Mouse (Mus musculus): ENCODE measurements around the gene Fbxw14. TPM values are rescaled to one million over a fixed set of nuclear protein-coding genes. Genes with fewer than 3 reads are reported as not detected.
"Not testable (repeated sequence)": the region's sequence is repeated elsewhere in the genome, so short reads cannot be mapped to it uniquely, and the experiment has no call there.

The Fbxw14 gene
- not detected in 2 replicates for polyA plus RNA-seq (2015; fragmentation: Nextera tagmentation; extraction: Ambion mirVana)

DNA sequence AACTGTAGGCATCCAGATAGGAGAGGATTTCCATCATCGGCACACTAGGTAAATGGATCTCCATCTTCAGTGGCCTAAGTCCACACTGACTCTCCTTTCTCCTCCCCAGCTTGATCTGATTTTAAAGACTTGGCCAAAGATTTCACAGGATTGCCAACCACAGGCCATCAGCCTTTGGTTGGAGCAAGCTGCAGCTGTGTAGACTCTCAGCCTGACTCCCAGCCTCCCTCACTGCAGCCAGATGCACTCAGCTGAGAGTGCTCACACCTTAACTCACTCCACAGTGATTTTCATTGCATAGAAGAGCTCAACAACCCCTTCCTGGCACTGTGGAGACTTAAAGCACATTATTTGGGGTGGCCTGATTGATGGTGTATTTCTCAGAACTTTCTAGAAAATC lies at the start of gene Fbxw14:
TSS of gene Fbxw14 (minus strand) at position 101 of the 400 bp plus-strand sequence.
- ATAC-seq (ENCODE audit: low FRiP score); H3K36me3 ChIP-seq; H3K9me3 ChIP-seq; H3K9ac ChIP-seq; H3K27me3 ChIP-seq; H3K27ac ChIP-seq; H3K4me1 ChIP-seq (replicated peaks); H3K4me2 ChIP-seq; H3K4me3 ChIP-seq: not testable (repeated sequence)
- WGBS, result 100% methylated on average over 1 of the region's 1 CpGs

DNA sequence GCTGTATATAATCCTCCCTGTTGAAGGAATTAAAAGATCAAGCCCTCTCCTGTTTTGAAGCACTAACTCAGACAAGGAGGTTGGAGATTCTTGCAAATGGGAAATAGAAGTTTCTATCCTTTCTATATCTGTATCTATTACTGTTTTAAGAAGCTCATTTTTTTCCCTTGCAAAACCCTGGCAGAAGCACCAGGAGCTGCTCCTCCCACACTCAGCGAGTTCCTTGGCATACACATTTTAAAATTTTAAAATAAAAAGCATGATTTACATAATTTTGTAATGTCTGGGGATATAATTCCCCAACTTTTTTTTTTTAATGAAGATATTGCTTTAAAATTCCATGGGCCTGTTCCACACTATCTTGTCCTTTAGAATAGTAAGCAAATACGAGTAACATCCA lies 24.4 kb downstream of the Fbxw14 start:
- WGBS, result 80% methylated on average over 2 of the region's 2 CpGs

DNA sequence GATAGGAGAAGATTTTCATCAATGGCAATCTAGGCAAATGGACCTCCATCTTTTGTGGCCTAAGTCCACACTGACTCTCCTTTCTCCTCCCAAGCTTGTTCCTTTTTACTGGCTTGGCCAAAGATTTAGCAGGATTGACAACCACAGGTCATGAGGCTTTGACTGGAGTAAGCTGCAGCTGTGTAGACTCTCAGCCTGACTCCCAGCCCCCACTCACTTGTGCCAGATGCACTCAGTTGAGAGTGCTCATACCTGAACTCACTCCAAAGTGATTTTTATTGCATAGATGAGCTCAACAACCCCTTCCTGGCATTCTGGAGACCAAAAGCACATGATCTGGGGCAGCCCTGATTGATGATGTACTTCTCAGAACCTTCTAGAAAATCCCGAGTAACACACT lies 52.8 kb downstream of the Fbxw14 start, which contains the start of gene Fbxw20:
TSS of gene Fbxw20 (minus strand) at position 101 of the 400 bp plus-strand sequence.
- 89% methylated on average over 1 of the region's 1 CpGs for WGBS
- no peak within 1 kb of the TSS for H3K9ac ChIP-seq
- no peaks in the 10 kb centered on the region for H3K36me3 ChIP-seq
- no peak for ATAC-seq (ENCODE audit: low FRiP score)
- H3K27ac ChIP-seq, result no peak within 1 kb of the TSS
- no peaks in the 10 kb centered on the region for H3K27me3 ChIP-seq
- no peaks in the 10 kb centered on the region for H3K9me3 ChIP-seq
- no peaks in the 10 kb centered on the region for H3K4me1 ChIP-seq (replicated peaks)
- no peak within 1 kb of the TSS for H3K4me2 ChIP-seq
- no peak within 1 kb of the TSS for H3K4me3 ChIP-seq

More for the DNA sequence above, 24.4 kb downstream of the Fbxw14 start:
- H3K27me3 ChIP-seq, result no peaks in the 10 kb centered on the region
- H3K9me3 ChIP-seq, result 0 out of 2 replicates have a peak, but pooled peaks cover 7% of the 10 kb centered on the region
- no peak overlapping the region for H3K4me3 ChIP-seq
- H3K36me3 ChIP-seq, result no peaks in the 10 kb centered on the region
- no peak overlapping the region for H3K27ac ChIP-seq
- ATAC-seq (ENCODE audit: low FRiP score), result no peak
- no peaks in the 10 kb centered on the region for H3K4me1 ChIP-seq (replicated peaks)
- no peak overlapping the region for H3K9ac ChIP-seq
- H3K4me2 ChIP-seq, result no peak overlapping the region

Other genes with a start within 250 kb of the Fbxw14 start
- 64.6 and 66.2 TPM in 2 replicates for gene Shisa5, start 249.1 kb downstream of the Fbxw14 start, polyA plus RNA-seq (2015; fragmentation: Nextera tagmentation; extraction: Ambion mirVana)
- 12.9 and 15.2 TPM in 2 replicates for gene Trex1, start 227.9 kb downstream of the Fbxw14 start, polyA plus RNA-seq (2015; fragmentation: Nextera tagmentation; extraction: Ambion mirVana)
- gene Atrip, start 213.6 kb downstream of the Fbxw14 start, polyA plus RNA-seq (2015; fragmentation: Nextera tagmentation; extraction: Ambion mirVana), result 27.8 and 32.4 TPM in 2 replicates
- gene Ccdc51, start 205.2 kb downstream of the Fbxw14 start, polyA plus RNA-seq (2015; fragmentation: Nextera tagmentation; extraction: Ambion mirVana), result 14.6 and 14.7 TPM in 2 replicates
- gene Tma7, start 205.1 kb downstream of the Fbxw14 start, polyA plus RNA-seq (2015; fragmentation: Nextera tagmentation; extraction: Ambion mirVana), result 741 and 764 TPM in 2 replicates
- 22.5 and 27.2 TPM in 2 replicates for gene Plxnb1, start 192.3 kb downstream of the Fbxw14 start, polyA plus RNA-seq (2015; fragmentation: Nextera tagmentation; extraction: Ambion mirVana)
- gene Fbxw21, start 125.6 kb downstream of the Fbxw14 start, polyA plus RNA-seq (2015; fragmentation: Nextera tagmentation; extraction: Ambion mirVana), result not detected in 2 replicates
- not detected in 2 replicates for gene Fbxw13, start 91.7 kb downstream of the Fbxw14 start, polyA plus RNA-seq (2015; fragmentation: Nextera tagmentation; extraction: Ambion mirVana)
- not detected in 2 replicates for gene Fbxw20, start 52.9 kb downstream of the Fbxw14 start, polyA plus RNA-seq (2015; fragmentation: Nextera tagmentation; extraction: Ambion mirVana)
- not detected in 2 replicates for gene Fbxw28, start 52.0 kb upstream of the Fbxw14 start, polyA plus RNA-seq (2015; fragmentation: Nextera tagmentation; extraction: Ambion mirVana)
- gene Fbxw22, start 116.6 kb upstream of the Fbxw14 start, polyA plus RNA-seq (2015; fragmentation: Nextera tagmentation; extraction: Ambion mirVana), result not detected in 2 replicates
- gene Fbxw16, start 161.5 kb upstream of the Fbxw14 start, polyA plus RNA-seq (2015; fragmentation: Nextera tagmentation; extraction: Ambion mirVana), result not detected in 2 replicates
- not detected in 2 replicates for gene Fbxw19, start 208.2 kb upstream of the Fbxw14 start, polyA plus RNA-seq (2015; fragmentation: Nextera tagmentation; extraction: Ambion mirVana)